Comparison of ENCODE assay signal across 8 mouse cellular contexts in the genomic region with DNA sequence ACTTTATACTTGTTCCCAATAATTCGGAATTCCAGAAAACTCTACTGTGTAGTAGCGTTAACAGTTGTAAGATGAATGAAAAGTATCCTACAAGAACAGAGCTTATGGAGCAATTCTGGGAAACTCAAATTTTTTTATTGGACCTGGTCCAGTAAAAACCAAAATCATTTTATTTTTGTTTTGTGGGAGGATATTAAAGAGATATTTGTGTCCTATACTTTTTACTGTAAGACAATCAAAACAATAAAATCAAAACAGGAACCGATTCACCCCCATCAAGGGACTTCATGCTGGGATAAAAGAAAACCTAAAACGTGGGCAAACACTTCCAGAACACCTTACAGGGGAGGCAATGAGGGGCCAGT. TPM values are rescaled to one million over a fixed set of nuclear protein-coding genes. Genes with fewer than 3 reads are reported as not detected.
A peak's percentile ranks its signal among the peaks of the same experiment; 100 is the strongest.
DNase-seq lines count a peak whose midpoint lies in the region; ATAC-seq and TF ChIP-seq lines count a peak whose summit lies in the region.

No protein-coding gene starts in this region.

- H3K4me3 ChIP-seq in lung, postnatal 0 days (ENCODE audit: low read depth, low read length), result peak overlapping the region; percentile 51
- H3K4me3 ChIP-seq in limb, embryonic 11.5 days (ENCODE audit: low read depth, low read length), result peak overlapping the region; percentile 37
- H3K4me3 ChIP-seq in small intestine, adult 2 months (ENCODE audit: low read depth, low read length), result no peak overlapping the region

- no peak for TF ChIP-seq CTCF in lung, postnatal 0 days (IDR thresholded peaks at IDR 0.05)
- no peak for TF ChIP-seq CTCF in small intestine, adult 2 months (IDR thresholded peaks at IDR 0.05; ENCODE audit: extremely low read depth, insufficient read length, insufficient replicate concordance, low read depth, low read length)

- H3K9me3 ChIP-seq in lung, postnatal 0 days (ENCODE audit: low read length), result no peaks in the 10 kb centered on the region
- H3K9me3 ChIP-seq in limb, embryonic 11.5 days (ENCODE audit: control insufficient read depth, low read length), result no peaks in the 10 kb centered on the region

- no peaks in the 10 kb centered on the region; the same call in 1 of the 2 replicates for H3K4me1 ChIP-seq in lung, postnatal 0 days (ENCODE audit: insufficient read depth, low read depth, low read length)
- H3K4me1 ChIP-seq in limb, embryonic 11.5 days (ENCODE audit: control insufficient read depth, insufficient read depth, low read length), result no peaks in the 10 kb centered on the region
- peaks cover 16% of the 10 kb centered on the region; the same call in 1 of the 2 replicates for H3K4me1 ChIP-seq in small intestine, adult 2 months (ENCODE audit: control insufficient read depth, insufficient read depth, insufficient read length, low read length)

- H3K27ac ChIP-seq in lung, postnatal 0 days (ENCODE audit: low read length), result peak overlapping the region; percentile 73
- no peak overlapping the region for H3K27ac ChIP-seq in limb, embryonic 11.5 days (replicated peaks; ENCODE audit: low read depth, low read length)
- peak overlapping the region; percentile 80 for H3K27ac ChIP-seq in small intestine, adult 2 months (ENCODE audit: insufficient read depth, low read depth, low read length)

- no peak for TF ChIP-seq EP300 in lung, postnatal 0 days (IDR thresholded peaks at IDR 0.05)

- H3K4me2 ChIP-seq in lung, postnatal 0 days (replicated peaks; ENCODE audit: low read depth, low read length), result peak overlapping the region; percentile 54
- H3K4me2 ChIP-seq in limb, embryonic 11.5 days (ENCODE audit: low read depth, severe bottlenecking), result peak overlapping the region; percentile 58

- peak; percentile 22 for DNase-seq in cerebellum, adult 9-11 months
- no peak for DNase-seq in cerebellum, postnatal 25 days
- no peak for DNase-seq in lung, postnatal 0 days (ENCODE audit: low spot score)
- DNase-seq in lung, postnatal 14 days, result no peak
- no peak for DNase-seq in limb, embryonic 11.5 days (ENCODE audit: low spot score)
- no peak for DNase-seq in frontal cortex, postnatal 36 days (ENCODE audit: low spot score in 2 of 2)
- no peak for DNase-seq in left cerebral cortex, adult 11 months (ENCODE audit: low spot score)

- H3K9ac ChIP-seq in lung, postnatal 0 days (replicated peaks; ENCODE audit: low read depth), result peak overlapping the region; percentile 36; the same call in 1 of the 2 replicates
- H3K9ac ChIP-seq in limb, embryonic 11.5 days (ENCODE audit: low read length), result no peak overlapping the region

- TF ChIP-seq POLR2A in small intestine, adult 2 months (IDR thresholded peaks at IDR 0.05; ENCODE audit: low read depth, low read length), result no peak

- ATAC-seq in lung, postnatal 0 days, result no peak
- no peak for ATAC-seq in limb, embryonic 11.5 days (ENCODE audit: insufficient number of reproducible peaks, low FRiP score, low TSS enrichment, low read depth)

- 15% methylated on average over 4 of the region's 4 CpGs for WGBS in lung, postnatal 0 days
- 23% methylated on average over 4 of the region's 4 CpGs for WGBS in limb, embryonic 11.5 days
- 14% methylated on average over 4 of the region's 4 CpGs for WGBS in small intestine, adult 2 months

- H3K36me3 ChIP-seq in lung, postnatal 0 days (ENCODE audit: insufficient read depth, low read length), result no peaks in the 10 kb centered on the region
- no peaks in the 10 kb centered on the region for H3K36me3 ChIP-seq in limb, embryonic 11.5 days (ENCODE audit: control insufficient read depth, insufficient read depth, low read length)
- no peaks in the 10 kb centered on the region for H3K36me3 ChIP-seq in small intestine, adult 2 months (ENCODE audit: control insufficient read depth, insufficient read depth, low read length)

- no peaks in the 10 kb centered on the region for H3K27me3 ChIP-seq in lung, postnatal 0 days (replicated peaks; ENCODE audit: insufficient read depth, low read length)
- H3K27me3 ChIP-seq in limb, embryonic 11.5 days (ENCODE audit: control insufficient read depth, insufficient read depth, low read length), result no peaks in the 10 kb centered on the region
- no peaks in the 10 kb centered on the region for H3K27me3 ChIP-seq in small intestine, adult 2 months (ENCODE audit: control insufficient read depth, insufficient read depth, low read length)

RNA-seq across cellular contexts. Expression of gene Hsd17b12, which starts 0.7 kb away (rescaled TPM):
- polyA plus RNA-seq in lung, postnatal 0 days (2015; fragmentation: Nextera tagmentation; extraction: Ambion mirVana), result 57.2 and 69.7 TPM in 2 replicates
- 114 TPM in 2 replicates for polyA plus RNA-seq in limb, embryonic 11.5 days (2014; fragmentation: Nextera tagmentation; extraction: Ambion mirVana)
- polyA plus RNA-seq in small intestine, adult 2 months (2012; rRNA removed), result 6.5 and 11.6 TPM in 2 replicates
